Mouse (Mus musculus): ENCODE results near the gene Mfsd6l.

DNA sequence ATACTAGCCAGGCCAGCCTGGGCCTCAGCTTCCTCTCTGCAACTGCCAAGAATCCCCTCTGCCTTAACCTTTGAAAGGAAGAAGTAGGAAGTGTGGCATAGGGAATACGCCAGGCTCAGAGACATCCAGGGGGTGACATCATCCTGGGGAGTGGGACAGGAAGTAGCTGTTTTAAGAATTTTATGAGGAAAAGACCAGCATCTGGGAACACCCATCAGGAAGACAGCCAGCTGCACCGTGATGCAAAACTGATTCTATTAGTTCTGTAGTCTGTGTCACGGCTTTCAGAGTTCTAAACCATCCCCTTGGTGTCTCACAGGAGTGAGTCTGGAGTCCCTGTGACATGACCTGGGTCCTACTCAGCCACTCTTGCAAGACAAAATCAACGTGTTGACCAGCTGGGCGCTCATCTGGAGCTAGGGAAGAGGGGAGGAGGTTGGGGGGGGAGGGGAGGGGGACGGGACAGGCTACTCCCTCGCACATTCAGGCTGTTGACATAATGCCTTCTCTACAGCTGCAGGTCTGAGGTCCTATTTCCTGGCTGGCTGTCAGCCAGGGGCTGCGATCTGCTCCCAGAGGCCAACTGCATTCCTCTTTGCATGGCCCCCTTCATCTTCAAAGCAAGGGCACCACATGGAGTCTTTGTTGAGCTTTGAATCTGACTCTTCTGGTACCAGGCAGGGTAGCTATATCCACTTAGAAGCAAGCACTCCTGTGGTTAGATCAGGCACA, 46.4 kb downstream of the Mfsd6l start:
- no peak for TF ChIP-seq HCFC1 (IDR thresholded peaks at IDR 0.05; ENCODE audit: borderline replicate concordance, insufficient read depth, low read length)
- TF ChIP-seq ZNF384 (IDR thresholded peaks at IDR 0.05; ENCODE audit: low read depth, low read length) = no peak
- no peak for TF ChIP-seq ZC3H11A (IDR thresholded peaks at IDR 0.05; ENCODE audit: borderline replicate concordance, low read depth, low read length)
